Mouse (Mus musculus): ENCODE data around the gene Efs. TPM values are rescaled to one million over a fixed set of nuclear protein-coding genes. Genes with fewer than 3 reads are reported as not detected.
"Not testable (repeated sequence)": the region's sequence is repeated elsewhere in the genome, so short reads cannot be mapped to it uniquely, and the experiment has no call there.

The Efs gene
- polyA plus RNA-seq, 1 experiment from 2014 or later = 5.5 TPM

- Histone ChIP-seq H3K9ac (ENCODE audit: low read depth, low read length) (no peak overlapping the region), H3K27ac (ENCODE audit: low read depth, low read length) (no peak overlapping the region), H3K4me1 (replicated peaks; ENCODE audit: control insufficient read depth, insufficient read depth, low read length) (no peaks in the 10 kb centered on the region), H3K27me3 (replicated peaks; ENCODE audit: control insufficient read depth, insufficient read depth, low read length) (no peaks in the 10 kb centered on the region), H3K4me3 (ENCODE audit: low read depth, low read length) (no peak overlapping the region), H3K9me3 (ENCODE audit: control insufficient read depth, low read length) (no peaks in the 10 kb centered on the region), H3K4me2 (no peak overlapping the region), H3K36me3 (ENCODE audit: control insufficient read depth, insufficient read depth, low read length) (no peaks in the 10 kb centered on the region)
- 87% methylated on average over 11 of the region's 11 CpGs for WGBS
- ATAC-seq (replicated peaks; ENCODE audit: low FRiP score) (no peak), DNase-seq (ENCODE audit: low spot score) (no peak)
These were observed 37.8 kb upstream of the Efs start for GRCm38 (mm10) chr14:54963727-54964126.

DNA sequence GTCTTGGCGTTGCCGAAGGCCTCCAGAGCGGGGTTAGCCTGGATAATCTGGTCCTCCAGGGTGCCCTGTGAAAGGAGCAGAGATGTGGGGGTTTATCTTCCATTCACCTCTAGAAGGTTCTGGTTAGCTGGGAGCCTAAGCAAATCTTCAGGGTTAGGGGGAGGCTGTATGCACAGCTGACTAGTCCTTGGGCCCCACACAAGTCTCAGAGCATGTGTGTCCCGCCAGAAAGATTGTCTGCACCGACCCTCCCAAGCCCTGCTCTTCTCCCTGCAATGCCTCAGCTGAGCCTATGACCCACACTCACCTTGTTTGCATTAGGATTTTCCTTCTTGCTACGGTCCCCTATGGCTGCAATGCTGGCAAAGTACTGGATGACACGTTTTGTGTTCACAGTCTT lies 36.8 kb upstream of the Efs start:
- Histone ChIP-seq H3K4me3 (ENCODE audit: low read depth, low read length) (no peak overlapping the region), H3K9me3 (ENCODE audit: control insufficient read depth, low read length) (no peaks in the 10 kb centered on the region), H3K27ac (ENCODE audit: low read depth, low read length) (no peak overlapping the region), H3K4me2 (no peak overlapping the region), H3K27me3 (replicated peaks; ENCODE audit: control insufficient read depth, insufficient read depth, low read length) (no peaks in the 10 kb centered on the region), H3K36me3 (ENCODE audit: control insufficient read depth, insufficient read depth, low read length) (no peaks in the 10 kb centered on the region), H3K4me1 (replicated peaks; ENCODE audit: control insufficient read depth, insufficient read depth, low read length) (no peaks in the 10 kb centered on the region), H3K9ac (ENCODE audit: low read depth, low read length) (no peak overlapping the region)
- ATAC-seq (replicated peaks; ENCODE audit: low FRiP score) = no peak
- DNase-seq (ENCODE audit: low spot score) = no peak
- WGBS = 83% methylated on average over 7 of the region's 7 CpGs

DNA sequence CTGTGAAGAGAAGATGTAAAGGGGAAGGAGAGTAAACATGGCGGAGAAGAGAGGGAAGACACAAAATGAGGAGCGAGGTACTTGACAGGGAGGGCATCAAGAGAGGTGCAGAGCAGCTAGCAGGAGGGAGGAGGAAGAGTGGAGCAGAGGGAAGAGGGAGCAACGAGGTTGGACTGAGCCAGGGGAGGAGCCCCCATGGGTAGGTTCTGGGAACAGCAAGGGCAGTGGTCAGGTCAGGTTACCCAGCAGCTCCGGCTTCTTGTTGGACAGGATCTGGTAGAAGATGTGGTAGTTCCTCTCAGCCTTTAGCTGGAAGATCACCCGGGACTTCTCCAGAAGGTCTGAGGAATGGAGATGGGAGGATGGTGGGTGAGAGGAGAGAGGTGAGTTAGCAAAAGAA lies 35.6 kb upstream of the Efs start:
- Histone ChIP-seq H3K36me3 (ENCODE audit: control insufficient read depth, insufficient read depth, low read length) (no peaks in the 10 kb centered on the region), H3K4me2 (no peak overlapping the region), H3K4me1 (replicated peaks; ENCODE audit: control insufficient read depth, insufficient read depth, low read length) (no peaks in the 10 kb centered on the region), H3K4me3 (ENCODE audit: low read depth, low read length) (no peak overlapping the region), H3K27ac (ENCODE audit: low read depth, low read length) (no peak overlapping the region), H3K9me3 (ENCODE audit: control insufficient read depth, low read length) (no peaks in the 10 kb centered on the region), H3K9ac (ENCODE audit: low read depth, low read length) (no peak overlapping the region), H3K27me3 (replicated peaks; ENCODE audit: control insufficient read depth, insufficient read depth, low read length) (no peaks in the 10 kb centered on the region)
- no peak for DNase-seq (ENCODE audit: low spot score)
- WGBS = 70% methylated on average over 5 of the region's 5 CpGs
- ATAC-seq (replicated peaks; ENCODE audit: low FRiP score) = no peak

DNA sequence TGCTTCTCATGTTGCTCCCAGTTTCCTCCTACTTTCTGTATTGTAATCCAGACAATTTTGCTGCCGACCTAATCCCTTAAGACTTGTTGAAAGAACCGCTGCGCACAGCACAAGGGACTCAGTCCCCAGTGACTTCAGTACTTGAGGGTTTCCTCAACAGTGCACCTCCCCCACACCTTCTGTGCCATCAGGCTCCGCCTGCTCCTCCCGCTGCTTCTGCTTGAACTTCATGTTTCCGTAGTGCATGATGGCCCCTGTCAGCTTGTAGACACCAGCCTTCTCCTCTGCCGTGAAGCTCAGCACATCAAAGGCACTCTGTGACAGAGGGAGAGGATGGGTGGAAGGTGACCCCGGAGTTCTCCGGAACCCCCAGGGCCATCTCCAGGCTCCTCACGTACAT lies 34.8 kb upstream of the Efs start:
- Histone ChIP-seq H3K4me1 (replicated peaks; ENCODE audit: control insufficient read depth, insufficient read depth, low read length) (no peaks in the 10 kb centered on the region), H3K27ac (ENCODE audit: low read depth, low read length) (no peak overlapping the region), H3K9ac (ENCODE audit: low read depth, low read length) (no peak overlapping the region), H3K27me3 (replicated peaks; ENCODE audit: control insufficient read depth, insufficient read depth, low read length) (no peaks in the 10 kb centered on the region), H3K4me2 (no peak overlapping the region), H3K36me3 (ENCODE audit: control insufficient read depth, insufficient read depth, low read length) (no peaks in the 10 kb centered on the region), H3K9me3 (ENCODE audit: control insufficient read depth, low read length) (no peaks in the 10 kb centered on the region), H3K4me3 (ENCODE audit: low read depth, low read length) (no peak overlapping the region)
- 58% methylated on average over 10 of the region's 10 CpGs for WGBS
- no peak for DNase-seq (ENCODE audit: low spot score)
- no peak for ATAC-seq (replicated peaks; ENCODE audit: low FRiP score)

GRCm38 (mm10) chr14:54959853-54960613 lies 34.1 kb upstream of the Efs start:
- H3K4me3 ChIP-seq (ENCODE audit: low read depth, low read length); H3K4me1 ChIP-seq (replicated peaks; ENCODE audit: control insufficient read depth, insufficient read depth, low read length); H3K27ac ChIP-seq (ENCODE audit: low read depth, low read length); H3K27me3 ChIP-seq (replicated peaks; ENCODE audit: control insufficient read depth, insufficient read depth, low read length); DNase-seq (ENCODE audit: low spot score); H3K4me2 ChIP-seq; ATAC-seq (replicated peaks; ENCODE audit: low FRiP score); H3K9ac ChIP-seq (ENCODE audit: low read depth, low read length); H3K36me3 ChIP-seq (ENCODE audit: control insufficient read depth, insufficient read depth, low read length); H3K9me3 ChIP-seq (ENCODE audit: control insufficient read depth, low read length): not testable (repeated sequence)
- WGBS = 86% methylated on average over 12 of the region's 12 CpGs

- no peak for DNase-seq (ENCODE audit: low spot score)
- Histone ChIP-seq H3K4me2 (no peak overlapping the region), H3K4me3 (ENCODE audit: low read depth, low read length) (no peak overlapping the region), H3K9ac (ENCODE audit: low read depth, low read length) (no peak overlapping the region), H3K9me3 (ENCODE audit: control insufficient read depth, low read length) (no peaks in the 10 kb centered on the region), H3K4me1 (replicated peaks; ENCODE audit: control insufficient read depth, insufficient read depth, low read length) (no peaks in the 10 kb centered on the region), H3K27ac (ENCODE audit: low read depth, low read length) (no peak overlapping the region), H3K27me3 (replicated peaks; ENCODE audit: control insufficient read depth, insufficient read depth, low read length) (no peaks in the 10 kb centered on the region), H3K36me3 (ENCODE audit: control insufficient read depth, insufficient read depth, low read length) (no peaks in the 10 kb centered on the region)
- 82% methylated on average over 3 of the region's 3 CpGs for WGBS
- no peak for ATAC-seq (replicated peaks; ENCODE audit: low FRiP score)
These were observed 33.3 kb upstream of the Efs start for GRCm38 (mm10) chr14:54959197-54959596.

DNA sequence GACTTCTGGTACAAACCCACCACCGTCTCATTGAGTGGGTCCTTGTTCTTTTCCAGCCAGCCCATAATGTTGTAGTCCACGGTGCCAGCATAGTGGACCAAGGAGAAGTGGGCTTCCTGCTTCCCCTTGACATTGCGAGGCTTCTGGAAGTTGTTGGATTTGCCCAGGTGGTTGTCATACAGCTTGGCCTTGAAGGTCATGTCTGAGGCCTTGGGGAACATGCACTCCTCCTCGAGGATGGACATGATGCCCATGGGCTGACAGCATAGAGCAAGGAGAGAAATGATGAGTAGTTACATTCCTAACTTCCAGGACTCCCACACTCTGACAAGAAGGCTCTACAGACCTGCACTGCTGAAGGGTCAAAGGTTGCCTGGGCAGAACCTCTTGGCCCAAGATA lies 32.6 kb upstream of the Efs start:
- Histone ChIP-seq H3K9ac (ENCODE audit: low read depth, low read length) (no peak overlapping the region), H3K36me3 (ENCODE audit: control insufficient read depth, insufficient read depth, low read length) (no peaks in the 10 kb centered on the region), H3K27me3 (replicated peaks; ENCODE audit: control insufficient read depth, insufficient read depth, low read length) (no peaks in the 10 kb centered on the region), H3K4me3 (ENCODE audit: low read depth, low read length) (no peak overlapping the region), H3K4me1 (replicated peaks; ENCODE audit: control insufficient read depth, insufficient read depth, low read length) (no peaks in the 10 kb centered on the region), H3K9me3 (ENCODE audit: control insufficient read depth, low read length) (no peaks in the 10 kb centered on the region), H3K27ac (ENCODE audit: low read depth, low read length) (no peak overlapping the region), H3K4me2 (no peak overlapping the region)
- WGBS = 72% methylated on average over 4 of the region's 4 CpGs
- no peak for ATAC-seq (replicated peaks; ENCODE audit: low FRiP score)
- DNase-seq (ENCODE audit: low spot score) = no peak

GRCm38 (mm10) chr14:54956533-54956932 lies 30.6 kb upstream of the Efs start:
- Histone ChIP-seq H3K4me2 (no peak overlapping the region), H3K4me1 (replicated peaks; ENCODE audit: control insufficient read depth, insufficient read depth, low read length) (no peaks in the 10 kb centered on the region)
- WGBS = 85% methylated on average over 9 of the region's 9 CpGs

GRCm38 (mm10) chr14:54955481-54955880 lies 29.6 kb upstream of the Efs start:
- WGBS = 74% methylated on average over 3 of the region's 3 CpGs
- H3K4me3 ChIP-seq (ENCODE audit: low read depth, low read length) = no peak overlapping the region
- no peak overlapping the region for H3K4me2 ChIP-seq
- ATAC-seq (replicated peaks; ENCODE audit: low FRiP score) = no peak
- H3K36me3 ChIP-seq (ENCODE audit: control insufficient read depth, insufficient read depth, low read length) = no peaks in the 10 kb centered on the region
- no peak overlapping the region for H3K9ac ChIP-seq (ENCODE audit: low read depth, low read length)
- no peaks in the 10 kb centered on the region for H3K9me3 ChIP-seq (ENCODE audit: control insufficient read depth, low read length)
- H3K27me3 ChIP-seq (replicated peaks; ENCODE audit: control insufficient read depth, insufficient read depth, low read length) = peaks cover 4% of the 10 kb centered on the region; the same call in 1 of the 2 replicates
- no peak for DNase-seq (ENCODE audit: low spot score)
- H3K27ac ChIP-seq (ENCODE audit: low read depth, low read length) = no peak overlapping the region
- H3K4me1 ChIP-seq (replicated peaks; ENCODE audit: control insufficient read depth, insufficient read depth, low read length) = no peaks in the 10 kb centered on the region

More at GRCm38 (mm10) chr14:54956533-54956932, 30.6 kb upstream of the Efs start:
- Histone ChIP-seq H3K27me3 (replicated peaks; ENCODE audit: control insufficient read depth, insufficient read depth, low read length) (peaks cover 3% of the 10 kb centered on the region; the same call in 1 of the 2 replicates), H3K27ac (ENCODE audit: low read depth, low read length) (no peak overlapping the region), H3K4me3 (ENCODE audit: low read depth, low read length) (no peak overlapping the region), H3K9ac (ENCODE audit: low read depth, low read length) (no peak overlapping the region), H3K9me3 (ENCODE audit: control insufficient read depth, low read length) (no peaks in the 10 kb centered on the region), H3K36me3 (ENCODE audit: control insufficient read depth, insufficient read depth, low read length) (no peaks in the 10 kb centered on the region)
- DNase-seq (ENCODE audit: low spot score) = no peak
- no peak for ATAC-seq (replicated peaks; ENCODE audit: low FRiP score)

All from liver, embryonic 11.5 days (tissue).